Mouse (Mus musculus): ENCODE data around the gene Tbc1d24. TPM values are rescaled to one million over a fixed set of nuclear protein-coding genes. Genes with fewer than 3 reads are reported as not detected.
A peak's percentile ranks its signal among the peaks of the same experiment; 100 is the strongest.

Tbc1d24 gene
- polyA plus RNA-seq, 1 experiment: 1.1 TPM

DNA sequence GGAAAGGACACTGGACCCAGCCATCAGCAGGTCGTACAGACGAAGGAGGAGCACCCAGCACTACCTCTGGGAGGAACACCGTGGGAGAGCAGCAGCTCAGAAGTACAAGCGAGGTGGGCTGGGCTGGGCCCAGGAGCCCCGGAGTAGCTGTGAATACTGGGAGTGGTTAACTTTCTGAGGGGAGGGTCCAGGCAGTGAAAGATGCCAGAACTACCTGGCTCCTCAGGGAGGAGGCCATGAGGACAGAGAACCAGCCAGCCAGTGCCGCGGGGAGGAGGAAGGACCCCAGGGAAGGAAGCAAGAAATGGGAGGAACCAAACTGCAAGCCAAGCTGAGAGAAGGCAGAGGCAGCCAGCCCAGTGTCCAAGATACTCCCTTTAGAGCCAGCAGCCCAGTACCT is 22.6 kb upstream of the Tbc1d24 start:
- Histone ChIP-seq H3K4me1 (peaks cover 40% of the 10 kb centered on the region), H3K4me3 (replicated peaks) (no peak overlapping the region), H3K27me3 (replicated peaks) (no peaks in the 10 kb centered on the region), H3K36me3 (replicated peaks; ENCODE audit: low read length) (peaks cover 92% of the 10 kb centered on the region), H3K9me3 (no peaks in the 10 kb centered on the region)
- TF ChIP-seq FLI1 (IDR thresholded peaks at IDR 0.05; ENCODE audit: low read length): no peak
- TF ChIP-seq GATA1 (IDR thresholded peaks at IDR 0.05; ENCODE audit: borderline replicate concordance, low read length): no peak

DNA sequence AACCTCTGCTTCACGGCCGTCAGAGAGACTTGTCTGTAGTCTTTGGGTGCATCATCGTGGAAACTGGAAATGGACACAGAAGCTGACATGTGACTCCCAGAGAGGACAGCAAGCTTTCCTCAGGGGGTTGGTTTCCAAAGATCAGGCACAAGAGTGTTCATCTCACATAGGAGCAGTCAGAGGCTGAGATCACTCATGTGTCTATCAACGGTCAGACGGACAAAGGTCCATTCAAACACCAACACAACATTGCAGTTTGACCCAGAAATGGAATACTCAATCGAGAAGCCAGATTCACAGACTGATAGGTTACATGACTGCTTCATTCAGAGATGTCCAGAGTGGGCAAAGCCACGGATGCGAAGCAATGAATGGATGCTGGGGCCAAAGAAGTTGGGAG is 21.4 kb upstream of the Tbc1d24 start:
- Histone ChIP-seq H3K27me3 (replicated peaks) (no peaks in the 10 kb centered on the region), H3K4me1 (peaks cover 41% of the 10 kb centered on the region), H3K36me3 (replicated peaks; ENCODE audit: low read length) (peaks cover 92% of the 10 kb centered on the region), H3K9me3 (no peaks in the 10 kb centered on the region), H3K4me3 (replicated peaks) (no peak overlapping the region)
- TF ChIP-seq GATA1 (IDR thresholded peaks at IDR 0.05; ENCODE audit: borderline replicate concordance, low read length) (no peak), FLI1 (IDR thresholded peaks at IDR 0.05; ENCODE audit: low read length) (no peak)

DNA sequence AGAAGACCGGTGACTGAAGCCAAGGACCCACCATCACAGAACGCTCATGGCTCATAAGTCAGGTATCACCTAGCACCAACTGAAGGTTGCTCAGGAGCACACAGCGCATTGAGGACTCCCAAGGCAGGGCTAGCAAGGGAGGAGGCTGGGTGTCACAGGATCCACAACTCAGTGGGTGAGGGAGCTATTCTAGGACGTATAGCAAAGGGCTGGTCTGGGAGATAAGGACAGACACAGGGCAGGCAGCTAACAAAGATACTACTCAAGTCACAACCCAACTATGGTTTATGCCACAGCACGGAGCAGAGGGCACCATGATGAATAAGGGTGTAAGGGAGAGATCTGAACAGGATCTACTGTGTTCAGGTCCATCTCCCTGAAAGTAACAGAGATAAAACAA is 20.5 kb upstream of the Tbc1d24 start:
- Histone ChIP-seq H3K9me3 (no peaks in the 10 kb centered on the region), H3K36me3 (replicated peaks; ENCODE audit: low read length) (peaks cover 84% of the 10 kb centered on the region), H3K27me3 (replicated peaks) (no peaks in the 10 kb centered on the region), H3K4me3 (replicated peaks) (peak overlapping the region; percentile 23), H3K4me1 (peaks cover 50% of the 10 kb centered on the region)
- TF ChIP-seq GATA1 (IDR thresholded peaks at IDR 0.05; ENCODE audit: borderline replicate concordance, low read length) (no peak), FLI1 (IDR thresholded peaks at IDR 0.05; ENCODE audit: low read length) (no peak)

DNA sequence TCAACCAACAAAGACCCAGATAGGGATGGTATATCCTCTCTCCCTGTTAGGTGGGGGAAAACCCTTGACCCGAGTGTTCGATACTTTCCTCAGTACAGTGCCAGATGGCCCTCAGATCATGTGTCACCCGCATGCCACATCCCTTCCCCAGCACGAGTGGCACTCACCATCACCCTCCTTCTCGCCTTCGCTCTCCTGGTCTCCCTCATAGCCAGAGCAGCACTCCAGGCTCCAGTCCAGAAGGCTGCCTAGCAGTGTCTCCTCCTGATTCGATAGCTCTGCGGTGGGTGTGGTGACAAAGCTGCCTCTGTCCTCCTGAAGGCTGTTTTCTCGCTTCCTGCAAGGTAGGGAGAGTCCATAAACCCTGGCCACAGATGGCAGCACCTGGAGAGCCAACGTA is 19.4 kb upstream of the Tbc1d24 start:
- no peak for TF ChIP-seq GATA1 (IDR thresholded peaks at IDR 0.05; ENCODE audit: borderline replicate concordance, low read length)
- TF ChIP-seq FLI1 (IDR thresholded peaks at IDR 0.05; ENCODE audit: low read length): no peak
- Histone ChIP-seq H3K4me3 (replicated peaks) (no peak overlapping the region), H3K27me3 (replicated peaks) (no peaks in the 10 kb centered on the region), H3K9me3 (no peaks in the 10 kb centered on the region), H3K4me1 (peaks cover 59% of the 10 kb centered on the region), H3K36me3 (replicated peaks; ENCODE audit: low read length) (peaks cover 74% of the 10 kb centered on the region)

DNA sequence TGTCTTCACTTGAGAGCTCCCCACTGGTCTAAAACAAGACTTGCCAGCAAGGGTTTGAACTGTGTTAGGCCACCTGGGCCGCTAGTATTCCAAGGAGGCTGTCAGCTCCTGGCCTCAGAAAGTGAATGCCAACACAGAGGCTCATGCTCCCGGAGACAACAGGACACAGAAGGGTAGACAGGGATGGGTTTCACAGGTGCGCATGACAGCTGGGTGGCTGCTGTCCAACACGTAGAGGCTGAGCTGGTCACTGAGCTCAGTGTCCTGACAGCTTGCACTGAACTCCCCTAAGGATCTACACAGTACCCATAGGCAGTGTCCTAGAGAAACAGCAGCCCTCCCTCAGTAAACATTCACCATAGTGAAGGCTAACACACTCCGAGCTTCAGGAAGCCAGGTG is 18.2 kb upstream of the Tbc1d24 start:
- Histone ChIP-seq H3K4me1 (peaks cover 71% of the 10 kb centered on the region), H3K27me3 (replicated peaks) (no peaks in the 10 kb centered on the region), H3K4me3 (replicated peaks) (no peak overlapping the region), H3K36me3 (replicated peaks; ENCODE audit: low read length) (peaks cover 74% of the 10 kb centered on the region), H3K9me3 (no peaks in the 10 kb centered on the region)
- TF ChIP-seq FLI1 (IDR thresholded peaks at IDR 0.05; ENCODE audit: low read length): no peak
- no peak for TF ChIP-seq GATA1 (IDR thresholded peaks at IDR 0.05; ENCODE audit: borderline replicate concordance, low read length)

DNA sequence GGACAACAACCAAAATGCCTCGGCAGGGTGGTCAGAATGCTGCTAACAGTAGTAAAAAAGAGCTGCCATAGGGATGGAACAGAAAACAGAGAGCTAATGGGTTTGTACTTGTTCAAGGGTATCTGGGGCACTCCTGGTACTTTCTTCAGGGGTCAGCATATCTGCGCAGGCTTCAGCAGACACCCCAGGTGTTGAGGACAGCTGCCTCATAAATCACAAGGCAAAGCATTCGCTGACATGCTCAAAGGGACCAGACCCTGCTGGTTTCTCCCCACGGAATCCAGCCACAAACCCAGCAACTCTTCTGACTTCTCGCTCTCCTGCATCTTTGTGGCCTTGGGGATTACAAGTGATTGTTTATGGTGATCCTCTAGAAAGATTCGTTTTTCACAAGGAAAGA is 17.3 kb upstream of the Tbc1d24 start:
- peaks cover 74% of the 10 kb centered on the region for H3K36me3 ChIP-seq (replicated peaks; ENCODE audit: low read length)
- H3K9me3 ChIP-seq: no peaks in the 10 kb centered on the region
- no peak for TF ChIP-seq FLI1 (IDR thresholded peaks at IDR 0.05; ENCODE audit: low read length)
- no peak for TF ChIP-seq GATA1 (IDR thresholded peaks at IDR 0.05; ENCODE audit: borderline replicate concordance, low read length)
- no peaks in the 10 kb centered on the region for H3K27me3 ChIP-seq (replicated peaks)
- H3K4me3 ChIP-seq (replicated peaks): no peak overlapping the region
- H3K4me1 ChIP-seq: peaks cover 74% of the 10 kb centered on the region

DNA sequence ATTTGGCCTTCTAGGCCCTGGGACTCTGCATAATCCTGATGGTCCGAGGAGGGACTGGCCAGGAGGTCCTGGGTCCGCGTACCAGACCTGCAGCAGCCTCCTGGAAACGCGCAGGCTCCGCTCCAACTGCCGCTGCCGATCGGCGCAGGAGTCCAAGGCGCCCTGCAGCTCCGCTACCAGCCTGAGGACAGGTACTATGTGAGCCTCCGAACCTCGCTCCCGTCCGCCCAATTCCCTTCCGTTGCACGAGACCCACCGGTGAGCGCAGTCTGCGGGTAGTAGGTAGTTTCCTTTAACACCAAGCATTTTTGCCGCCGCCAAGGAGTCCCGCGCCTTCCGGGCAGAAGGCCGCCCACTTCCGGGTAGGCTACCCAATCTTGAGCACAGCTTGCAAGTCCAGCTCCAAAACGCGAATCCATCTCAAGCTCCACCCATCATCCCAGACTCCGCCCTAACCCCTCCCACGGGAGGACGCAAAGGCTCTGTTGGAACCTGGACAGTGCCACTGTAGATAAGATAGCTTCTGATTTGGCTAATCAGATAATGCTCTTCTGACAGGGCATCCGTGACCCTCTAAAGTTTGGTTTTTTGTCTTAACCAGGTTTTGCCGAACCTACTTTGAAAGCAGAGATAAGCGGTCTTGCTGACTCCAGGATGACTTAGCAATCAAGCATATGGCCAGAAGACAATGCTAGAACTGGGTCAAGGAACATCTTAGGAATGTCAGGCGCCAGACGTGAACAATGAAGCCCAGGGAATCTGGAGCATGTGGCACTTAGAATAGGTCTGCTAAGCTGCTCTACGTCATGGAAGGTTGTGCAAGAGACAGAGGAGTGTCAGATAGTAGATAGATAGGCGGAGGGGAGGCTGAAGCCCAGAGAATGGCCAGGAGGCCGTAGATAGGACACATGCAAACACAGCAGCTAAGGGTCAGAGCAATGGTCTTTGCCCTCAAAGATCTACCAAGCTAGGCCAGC is 15.4 kb upstream of the Tbc1d24 start, which contains the start of gene Tedc2:
Tedc2 (minus strand) TSS at position 417 of the 977 bp plus-strand sequence.
- H3K9me3 ChIP-seq: no peaks in the 10 kb centered on the region
- peaks cover 72% of the 10 kb centered on the region for H3K4me1 ChIP-seq
- peaks cover 74% of the 10 kb centered on the region for H3K36me3 ChIP-seq (replicated peaks; ENCODE audit: low read length)

DNA sequence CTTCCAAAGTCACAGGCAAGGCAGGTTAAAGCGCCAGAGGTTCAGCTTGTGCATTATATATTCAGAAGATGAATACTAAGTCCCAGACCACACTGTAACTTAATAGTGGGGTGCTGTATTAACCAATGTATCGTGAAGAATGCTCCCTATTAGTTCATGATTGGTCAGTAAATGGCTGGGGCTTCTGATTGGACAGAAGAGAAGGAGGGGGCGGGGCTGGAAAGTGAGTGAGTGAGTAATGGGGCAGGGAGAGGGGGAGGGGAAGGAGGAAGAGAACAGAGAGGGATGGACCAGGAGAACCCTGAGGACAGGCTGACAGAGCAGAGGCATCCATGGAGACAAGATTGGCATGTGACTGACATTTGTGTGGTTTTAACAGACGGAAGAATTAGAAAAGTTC is 11.5 kb upstream of the Tbc1d24 start:
- TF ChIP-seq FLI1 (IDR thresholded peaks at IDR 0.05; ENCODE audit: low read length) (no peak), GATA1 (IDR thresholded peaks at IDR 0.05; ENCODE audit: borderline replicate concordance, low read length) (no peak)
- H3K4me1 ChIP-seq: peaks cover 65% of the 10 kb centered on the region
- H3K27me3 ChIP-seq (replicated peaks): peaks cover 9% of the 10 kb centered on the region
- no peak overlapping the region for H3K4me3 ChIP-seq (replicated peaks)
- no peaks in the 10 kb centered on the region for H3K9me3 ChIP-seq
- H3K36me3 ChIP-seq (replicated peaks; ENCODE audit: low read length): peaks cover 47% of the 10 kb centered on the region

More for the DNA sequence above, 15.4 kb upstream of the Tbc1d24 start, which contains the start of gene Tedc2:
- H3K4me3 ChIP-seq (replicated peaks): peak within 1 kb of the TSS; percentile 92
- TF ChIP-seq FLI1 (IDR thresholded peaks at IDR 0.05; ENCODE audit: low read length) (no peak), GATA1 (IDR thresholded peaks at IDR 0.05; ENCODE audit: borderline replicate concordance, low read length) (peak; percentile 80)
- H3K27me3 ChIP-seq (replicated peaks): no peaks in the 10 kb centered on the region

DNA sequence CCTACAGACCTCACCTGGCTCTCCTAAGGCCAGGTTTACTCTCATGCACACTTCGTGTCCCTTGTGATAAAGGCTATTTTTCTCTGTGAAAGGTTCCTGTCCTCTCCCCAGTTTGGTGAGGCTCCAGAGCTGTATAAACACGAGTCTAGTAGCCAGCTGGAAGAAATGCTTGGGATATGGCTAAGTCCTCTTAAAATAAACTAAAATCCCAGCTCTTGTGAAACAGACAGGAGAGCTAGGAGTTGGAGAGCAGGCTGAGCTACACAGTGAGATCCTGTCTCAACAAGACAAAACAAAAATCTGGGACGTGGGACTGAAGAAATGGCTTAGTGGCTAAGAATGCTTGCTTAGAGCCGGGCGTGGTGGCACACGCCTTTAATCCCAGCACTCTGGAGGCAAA is 7.8 kb upstream of the Tbc1d24 start:
- H3K4me1 ChIP-seq: peaks cover 61% of the 10 kb centered on the region
- peaks cover 35% of the 10 kb centered on the region for H3K36me3 ChIP-seq (replicated peaks; ENCODE audit: low read length)
- TF ChIP-seq GATA1 (IDR thresholded peaks at IDR 0.05; ENCODE audit: borderline replicate concordance, low read length) (no peak), FLI1 (IDR thresholded peaks at IDR 0.05; ENCODE audit: low read length) (no peak)
- no peak overlapping the region for H3K4me3 ChIP-seq (replicated peaks)
- peaks cover 46% of the 10 kb centered on the region for H3K27me3 ChIP-seq (replicated peaks)
- H3K9me3 ChIP-seq: no peaks in the 10 kb centered on the region

DNA sequence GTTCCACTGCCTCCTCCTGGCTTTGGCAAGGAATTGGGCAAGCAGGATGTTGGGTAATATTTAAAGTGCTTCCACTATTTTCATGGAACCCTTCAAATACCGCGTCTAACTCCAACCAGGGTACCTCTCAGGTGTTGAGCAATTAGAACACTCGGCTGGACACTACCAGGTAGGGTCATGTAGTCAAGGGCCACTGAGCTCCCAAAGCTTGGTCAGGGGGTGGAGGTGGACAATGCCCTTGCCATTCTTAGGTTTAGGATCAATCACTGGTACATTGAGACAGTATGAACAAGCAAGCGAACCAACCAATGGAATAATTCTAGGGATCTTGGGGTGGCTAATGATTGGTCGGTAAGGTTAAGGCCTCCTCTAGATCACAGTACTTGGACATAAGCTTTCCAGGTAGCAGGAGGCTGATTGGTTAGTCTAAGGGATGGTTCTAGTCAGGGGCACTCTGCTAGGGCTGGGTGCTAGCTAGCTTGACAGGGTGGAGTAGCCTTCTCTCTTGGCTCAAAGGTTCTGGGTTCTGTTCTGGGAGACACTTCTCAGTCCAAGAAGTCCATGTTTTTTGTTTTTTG is 7.2 kb upstream of the Tbc1d24 start:
- Histone ChIP-seq H3K9me3 (no peaks in the 10 kb centered on the region), H3K36me3 (replicated peaks; ENCODE audit: low read length) (peaks cover 28% of the 10 kb centered on the region), H3K4me3 (replicated peaks) (peak overlapping the region; percentile 85), H3K4me1 (peaks cover 61% of the 10 kb centered on the region), H3K27me3 (replicated peaks) (peaks cover 52% of the 10 kb centered on the region)
- TF ChIP-seq FLI1 (IDR thresholded peaks at IDR 0.05; ENCODE audit: low read length): no peak
- TF ChIP-seq GATA1 (IDR thresholded peaks at IDR 0.05; ENCODE audit: borderline replicate concordance, low read length): no peak

All from megakaryocyte, embryonic 14.5 days (primary cell).